Mouse (Mus musculus) C2C12 (cell line): ENCODE results near the gene Gm11985. TPM values are rescaled to one million over a fixed set of nuclear protein-coding genes. Genes with fewer than 3 reads are reported as not detected.
"Not testable (repeated sequence)": the region's sequence is repeated elsewhere in the genome, so short reads cannot be mapped to it uniquely, and the experiment has no call there.

Source experiments
- H3K27me3 ChIP-seq: one replicate; pipeline ENCODE4 v1.6.1; 2011; ENCODE audit not compliant: control insufficient read depth, insufficient read depth, insufficient read length
- H3K36me3 ChIP-seq: one replicate; pipeline ENCODE4 v1.6.1; 2011; ENCODE audit not compliant: control insufficient read depth, insufficient read depth
- H3K4me3 ChIP-seq: one replicate; pipeline ENCODE4 v1.5.1; 2011; ENCODE audit warnings: mild to moderate bottlenecking, control low read depth; ENCODE audit not compliant: poor library complexity, insufficient read depth, severe bottlenecking
- H3K79me2 ChIP-seq: one replicate; pipeline ENCODE4 v1.6.1; 2011; ENCODE audit not compliant: control insufficient read depth, insufficient read depth
- H3K79me3 ChIP-seq: one replicate; pipeline ENCODE4 v1.6.1; 2011; ENCODE audit warnings: low read depth, control low read depth
- H3ac ChIP-seq: one replicate; pipeline ENCODE3; 2011; ENCODE audit warnings: low read depth; ENCODE audit not compliant: control insufficient read depth, insufficient read length
- CEBPB ChIP-seq: IDR thresholded peaks from one replicate; pipeline ENCODE4 v1.6.1; 2011; ENCODE audit warnings: low read depth, mild to moderate bottlenecking, control low read depth, moderate library complexity
- CTCF ChIP-seq: IDR thresholded peaks from one replicate; pipeline ENCODE4 v1.5.1; 2011; ENCODE audit not compliant: control insufficient read depth, insufficient read depth, insufficient read length
- FOSL1 ChIP-seq: IDR thresholded peaks from one replicate; pipeline ENCODE4 v1.8.0; 2011; ENCODE audit warnings: mild to moderate bottlenecking, low read length; ENCODE audit not compliant: poor library complexity, insufficient read depth, severe bottlenecking
- MAX ChIP-seq: IDR thresholded peaks from one replicate; pipeline ENCODE4 v1.6.1; 2011; ENCODE audit warnings: mild to moderate bottlenecking, control low read depth
- MYOD1 ChIP-seq: IDR thresholded peaks from one replicate; pipeline ENCODE4 v1.6.1; 2011; ENCODE audit warnings: low read depth; ENCODE audit not compliant: control insufficient read depth, insufficient read length
- MYOG ChIP-seq: IDR thresholded peaks from one replicate; pipeline ENCODE4 v1.6.1; 2011; ENCODE audit not compliant: control insufficient read depth, insufficient read length; ENCODE audit errors: extremely low read depth
- USF1 ChIP-seq: IDR thresholded peaks from one replicate; pipeline ENCODE4 v1.6.1; 2011; ENCODE audit warnings: low read depth, mild to moderate bottlenecking, control low read depth, moderate library complexity
- polyA plus RNA-seq: library from polyadenylated mRNA; unstranded; fragments of >200 nt; fragmentation: generic; extraction: Trizol; gene quantifications from one replicate; pipeline ENCODE4 v1.2.1, GENCODE M21; 2012; ENCODE audit warnings: missing spikeins

Gm11985 gene
- polyA plus RNA-seq, 1 experiment, result not detected

- no peaks in the 10 kb centered on the region for H3K36me3 ChIP-seq
- no peak for TF ChIP-seq MAX
- no peak for TF ChIP-seq MYOD1
- no peak for TF ChIP-seq CEBPB
- TF ChIP-seq USF1, result no peak
- TF ChIP-seq FOSL1, result no peak
- no peak for TF ChIP-seq CTCF
- no peak for TF ChIP-seq MYOG
- no peaks in the 10 kb centered on the region for H3K27me3 ChIP-seq
- H3ac ChIP-seq, result no peak overlapping the region
- H3K79me2 ChIP-seq, result no peaks in the 10 kb centered on the region
- no peaks in the 10 kb centered on the region for H3K79me3 ChIP-seq
- no peak overlapping the region for H3K4me3 ChIP-seq
Observed at GRCm38 (mm10) chr11:7231958-7232357, 43.6 kb upstream of the Gm11985 start.

- Histone ChIP-seq H3K79me2 (no peaks in the 10 kb centered on the region), H3K36me3 (no peaks in the 10 kb centered on the region), H3K4me3 (no peak overlapping the region), H3K27me3 (no peaks in the 10 kb centered on the region), H3K79me3 (no peaks in the 10 kb centered on the region), H3ac (no peak overlapping the region)
- no peak for TF ChIP-seq CEBPB
- TF ChIP-seq MYOG, result no peak
- TF ChIP-seq FOSL1, result no peak
Observed at GRCm38 (mm10) chr11:7230000-7230399, 41.6 kb upstream of the Gm11985 start.

DNA sequence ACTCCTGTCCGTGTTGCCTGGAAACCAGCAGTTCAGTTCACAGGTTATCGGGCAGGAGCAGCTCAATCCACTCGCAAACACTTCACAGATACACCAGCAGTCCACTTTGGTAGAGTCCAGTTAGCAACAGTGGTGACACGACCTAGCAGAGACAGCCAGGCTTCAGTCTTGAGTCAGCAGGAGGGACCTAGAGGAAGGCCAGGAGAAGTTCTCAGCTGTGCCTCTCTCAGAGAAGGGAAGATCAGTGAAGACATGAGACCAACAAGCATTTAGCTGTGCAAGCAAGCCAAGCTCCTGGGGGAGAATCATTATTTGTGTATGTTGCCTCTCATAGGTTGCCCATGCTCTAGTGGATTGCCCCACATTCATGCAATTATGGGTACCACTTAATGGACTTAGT, 39.7 kb upstream of the Gm11985 start:
- Histone ChIP-seq H3K79me2 (no peaks in the 10 kb centered on the region), H3K79me3 (no peaks in the 10 kb centered on the region), H3K27me3 (no peaks in the 10 kb centered on the region), H3K4me3 (no peak overlapping the region), H3K36me3 (no peaks in the 10 kb centered on the region), H3ac (no peak overlapping the region)
- TF ChIP-seq MYOD1 (no peak), MAX (no peak), CEBPB (no peak), USF1 (no peak), CTCF (no peak), MYOG (no peak), FOSL1 (no peak)

GRCm38 (mm10) chr11:7226810-7227550, 38.6 kb upstream of the Gm11985 start:
- Histone ChIP-seq H3K79me2 (no peaks in the 10 kb centered on the region), H3K79me3 (no peaks in the 10 kb centered on the region), H3K27me3 (no peaks in the 10 kb centered on the region), H3ac (no peak overlapping the region), H3K4me3 (no peak overlapping the region), H3K36me3 (no peaks in the 10 kb centered on the region)
- no peak for TF ChIP-seq CEBPB
- no peak for TF ChIP-seq FOSL1
- no peak for TF ChIP-seq MYOG
- TF ChIP-seq MYOD1, result no peak
- TF ChIP-seq MAX, result no peak
- no peak for TF ChIP-seq CTCF
- no peak for TF ChIP-seq USF1

DNA sequence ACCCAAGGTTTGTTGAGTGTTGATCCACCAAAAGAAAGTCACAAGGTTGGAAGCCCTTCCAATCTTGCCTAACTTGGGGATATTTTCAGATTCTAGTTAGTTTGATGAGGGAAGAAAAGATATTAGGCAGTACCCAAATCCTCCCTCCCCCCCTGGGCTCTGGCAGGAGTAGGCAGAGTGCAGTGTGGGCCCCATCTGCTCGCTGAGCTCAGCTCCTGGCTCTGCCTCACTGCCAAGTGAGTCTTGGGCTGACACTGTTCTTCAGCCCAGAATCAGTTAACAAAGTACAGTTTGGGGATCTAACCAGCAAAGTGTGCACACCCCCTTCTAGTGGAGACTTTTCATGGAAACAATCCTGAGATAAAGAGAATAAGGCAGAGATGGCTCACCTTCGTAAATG, 37.8 kb upstream of the Gm11985 start:
- no peaks in the 10 kb centered on the region for H3K27me3 ChIP-seq
- no peak for TF ChIP-seq MYOG
- no peaks in the 10 kb centered on the region for H3K79me3 ChIP-seq
- no peak overlapping the region for H3K4me3 ChIP-seq
- H3K79me2 ChIP-seq, result no peaks in the 10 kb centered on the region
- no peaks in the 10 kb centered on the region for H3K36me3 ChIP-seq
- no peak overlapping the region for H3ac ChIP-seq

DNA sequence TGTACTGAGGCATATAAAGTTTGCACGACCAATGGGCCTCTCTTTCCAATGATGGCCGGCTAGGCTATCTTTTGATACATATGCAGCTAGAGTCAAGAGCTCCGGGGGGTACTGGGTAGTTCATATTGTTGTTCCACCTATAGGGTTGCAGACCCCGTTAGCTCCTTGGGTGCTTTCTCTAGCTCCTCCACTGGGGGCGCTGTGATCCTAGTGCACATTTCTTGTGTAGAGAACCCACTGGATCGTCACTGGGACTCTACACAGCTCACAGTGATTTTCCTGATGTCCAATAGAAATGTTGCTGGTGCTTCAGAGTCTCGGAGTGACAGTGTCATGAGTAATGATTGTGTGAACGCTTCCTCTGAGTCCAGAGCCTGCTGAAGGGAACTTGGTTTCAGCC, 33.5 kb upstream of the Gm11985 start:
- not testable (repeated sequence) for H3K27me3 ChIP-seq, H3K79me3 ChIP-seq, H3K4me3 ChIP-seq, H3K36me3 ChIP-seq, H3ac ChIP-seq, H3K79me2 ChIP-seq
